Mouse (Mus musculus): ENCODE results near the gene Gm17631.
"Not testable (repeated sequence)": the region's sequence is repeated elsewhere in the genome, so short reads cannot be mapped to it uniquely, and the experiment has no call there.

The Gm17631 gene

DNA sequence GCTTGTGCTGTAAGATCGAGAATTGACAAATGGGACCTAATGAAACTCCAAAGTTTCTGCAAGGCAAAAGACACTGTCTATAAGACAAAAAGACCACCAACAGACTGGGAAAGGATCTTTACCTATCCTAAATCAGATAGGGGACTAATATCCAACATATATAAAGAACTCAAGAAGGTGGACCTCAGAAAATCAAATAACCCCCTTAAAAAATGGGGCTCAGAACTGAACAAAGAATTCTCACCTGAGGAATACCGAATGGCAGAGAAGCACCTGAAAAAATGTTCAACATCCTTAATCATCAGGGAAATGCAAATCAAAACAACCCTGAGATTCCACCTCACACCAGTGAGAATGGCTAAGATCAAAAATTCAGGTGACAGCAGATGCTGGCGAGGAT is at the start of gene Gm17631:
Gene Gm17631 (plus strand): TSS at position 301 of the 400 bp plus-strand sequence.
- not testable (repeated sequence) for DNase-seq (ENCODE audit: low read depth, low spot score)

DNA sequence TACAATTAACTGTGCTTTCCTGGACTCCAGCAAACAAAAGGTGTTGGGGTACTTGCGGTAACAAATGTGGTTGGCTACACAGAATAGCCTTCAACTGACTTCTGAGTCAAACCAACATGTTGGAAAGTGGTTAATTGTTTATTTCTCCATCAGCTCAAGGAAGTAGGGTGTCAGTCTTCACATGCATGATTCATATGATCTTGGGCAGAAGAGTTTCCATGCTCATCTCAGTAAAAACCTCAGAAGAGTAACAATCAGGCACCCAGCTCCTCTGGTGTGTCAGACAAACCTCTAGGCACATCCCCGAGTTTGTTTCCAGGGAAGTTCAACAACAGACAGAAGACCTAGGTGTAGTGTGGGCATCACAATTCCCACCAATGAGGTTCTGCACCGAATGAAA is 44.7 kb upstream of the Gm17631 start:
- DNase-seq (ENCODE audit: low read depth, low spot score): no peak

DNA sequence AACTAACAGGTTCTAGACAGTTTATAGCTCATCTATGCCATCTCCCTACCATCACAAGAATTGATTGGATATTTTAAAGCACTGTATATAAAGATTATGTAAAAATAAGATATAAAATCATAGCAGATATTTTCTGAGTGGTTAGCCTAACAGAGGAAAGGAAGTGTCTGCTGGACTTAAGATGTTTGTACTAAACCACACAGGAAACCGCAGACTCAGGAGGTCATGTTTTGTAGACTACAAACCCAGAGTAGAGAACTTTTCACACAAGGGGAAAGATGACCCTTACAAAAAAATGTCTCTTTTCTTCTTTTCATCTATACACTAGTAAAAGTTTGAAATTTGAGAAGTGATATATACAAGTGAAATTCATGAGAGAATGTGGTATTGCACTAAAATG is 38.4 kb upstream of the Gm17631 start:
- DNase-seq (ENCODE audit: low read depth, low spot score): no peak

DNA sequence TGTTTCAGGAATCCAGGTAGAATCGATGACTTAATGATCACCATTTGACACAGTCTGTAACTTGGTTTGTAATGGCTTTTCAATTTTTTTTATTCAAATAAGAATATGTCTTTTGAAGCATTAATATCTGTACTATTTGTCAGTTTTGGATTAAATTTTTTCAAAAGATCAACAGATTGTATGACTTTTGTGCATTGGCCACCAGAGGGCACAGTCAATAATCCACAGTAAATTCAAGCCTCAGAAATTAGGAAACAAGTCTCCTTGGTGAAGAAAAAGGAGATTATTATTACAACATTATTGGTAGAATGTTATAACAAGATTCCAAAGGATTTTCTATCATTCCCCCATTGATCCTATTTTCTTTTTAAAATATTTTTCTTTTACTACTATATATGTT is 36.9 kb upstream of the Gm17631 start:
- peak; percentile 1 for DNase-seq (ENCODE audit: low read depth, low spot score)

DNA sequence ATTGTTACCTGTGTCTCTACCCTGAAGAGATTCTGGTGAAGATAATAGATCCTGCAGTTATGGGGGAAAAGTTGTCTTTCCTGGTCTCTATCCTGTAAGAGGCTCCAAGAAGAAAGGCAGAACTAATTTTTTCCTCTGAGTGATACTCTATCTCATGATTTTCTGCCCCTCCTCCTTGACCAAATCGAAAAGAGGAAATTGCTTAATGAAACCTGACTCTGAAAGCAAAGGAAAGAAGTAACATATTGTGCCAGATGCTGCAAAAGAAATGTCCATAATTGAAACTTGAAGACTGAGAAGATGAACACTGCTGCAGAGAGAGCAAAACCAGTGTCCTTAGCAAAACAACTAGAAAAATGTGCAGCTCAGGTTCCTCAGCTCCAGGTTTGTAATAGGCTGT is 14.1 kb downstream of the Gm17631 start, which contains the start of gene Klra17:
Gene Klra17 (minus strand): TSS at position 124 of the 400 bp plus-strand sequence.
- DNase-seq (ENCODE audit: low read depth, low spot score): no peak

DNA sequence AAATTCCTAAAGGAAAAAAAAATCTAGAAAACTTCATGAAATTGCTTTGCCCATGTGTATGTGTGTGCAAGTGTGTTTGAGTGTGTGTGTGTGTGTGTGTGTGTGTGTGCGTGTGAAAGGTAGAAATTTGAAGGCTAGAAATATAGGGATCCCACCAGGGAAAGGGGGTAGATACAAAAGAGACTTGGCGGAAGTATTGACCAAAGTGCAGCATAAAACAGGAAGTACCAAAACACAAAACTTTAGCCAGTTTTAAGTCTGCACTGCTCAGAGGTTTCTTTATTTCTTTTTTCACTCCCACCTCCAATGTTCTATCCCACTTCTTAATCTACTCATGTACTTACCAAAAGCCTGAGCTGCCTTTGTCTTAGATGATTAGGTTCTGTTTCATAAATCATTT is 20.1 kb downstream of the Gm17631 start:
- no peak for DNase-seq (ENCODE audit: low read depth, low spot score)

All from brain, adult 2 months (tissue).